Mouse (Mus musculus): Measurements from ENCODE around the gene Flot1. TPM values are rescaled to one million over a fixed set of nuclear protein-coding genes. Genes with fewer than 3 reads are reported as not detected.
A peak's percentile ranks its signal among the peaks of the same experiment; 100 is the strongest.

The Flot1 gene
- polyA plus RNA-seq, 1 experiment from 2014 or later, result 46.9 TPM

- Histone ChIP-seq H3K9me3 (ENCODE audit: control insufficient read depth, low read length) (peaks cover 5% of the 10 kb centered on the region), H3K4me2 (peak overlapping the region; percentile 77), H3K36me3 (ENCODE audit: control insufficient read depth, insufficient read depth, low read length) (peaks cover 11% of the 10 kb centered on the region), H3K9ac (ENCODE audit: low read length) (peak overlapping the region; percentile 92), H3K27me3 (ENCODE audit: control insufficient read depth, insufficient read depth, low read length) (no peaks in the 10 kb centered on the region), H3K27ac (ENCODE audit: low read depth, low read length) (peak overlapping the region; percentile 99), H3K4me1 (ENCODE audit: control insufficient read depth, insufficient read depth, low read length) (peaks cover 36% of the 10 kb centered on the region), H3K4me3 (ENCODE audit: low read depth, low read length) (peak overlapping the region; percentile 61)
- DNase-seq (ENCODE audit: low spot score, missing footprints) (peak; percentile 92), ATAC-seq (ENCODE audit: low FRiP score) (no peak)
- WGBS, result 11% methylated on average over 26 of the region's 26 CpGs
Measured at GRCm38 (mm10) chr17:35866911-35867890, 44.2 kb downstream of the Flot1 start.

DNA sequence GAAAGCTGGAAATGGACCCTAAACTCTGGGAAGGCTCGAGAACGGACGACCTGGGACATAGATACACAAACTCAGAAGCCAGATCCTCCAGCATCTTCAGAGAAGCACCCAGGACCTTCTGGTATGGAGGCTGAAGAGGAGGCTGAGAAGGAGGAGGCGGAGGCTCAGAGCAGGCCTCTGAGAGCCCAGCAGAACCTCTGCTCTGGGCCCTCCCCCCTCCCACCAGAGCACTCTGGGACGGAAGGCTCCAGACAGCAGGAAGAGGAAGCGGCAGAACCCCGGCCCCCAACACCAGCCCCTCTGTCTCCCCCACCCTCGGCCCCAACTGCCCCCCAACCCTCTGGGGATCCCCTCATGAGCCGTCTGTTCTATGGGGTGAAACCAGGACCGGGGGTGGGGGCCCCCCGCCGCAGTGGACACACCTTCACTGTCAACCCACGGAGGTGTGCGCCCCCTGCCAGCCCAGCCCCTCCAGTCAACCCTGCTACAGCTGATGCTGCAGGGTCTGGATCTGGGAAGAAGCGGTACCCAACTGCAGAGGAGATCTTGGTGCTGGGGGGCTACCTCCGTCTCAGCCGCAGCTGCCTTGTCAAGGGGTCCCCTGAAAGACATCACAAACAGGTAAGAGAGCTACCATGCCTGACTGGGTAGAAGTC, 45.3 kb downstream of the Flot1 start:
- Histone ChIP-seq H3K27ac (ENCODE audit: low read depth, low read length) (no peak overlapping the region), H3K9me3 (ENCODE audit: control insufficient read depth, low read length) (peaks cover 5% of the 10 kb centered on the region), H3K4me3 (ENCODE audit: low read depth, low read length) (peak overlapping the region; percentile 61), H3K4me2 (peak overlapping the region; percentile 77), H3K9ac (ENCODE audit: low read length) (peak overlapping the region; percentile 92), H3K36me3 (ENCODE audit: control insufficient read depth, insufficient read depth, low read length) (peaks cover 11% of the 10 kb centered on the region), H3K27me3 (ENCODE audit: control insufficient read depth, insufficient read depth, low read length) (no peaks in the 10 kb centered on the region), H3K4me1 (ENCODE audit: control insufficient read depth, insufficient read depth, low read length) (peaks cover 39% of the 10 kb centered on the region)
- ATAC-seq (ENCODE audit: low FRiP score) (no peak), DNase-seq (ENCODE audit: low spot score, missing footprints) (peak; percentile 84)
- 42% methylated on average over 17 of the region's 17 CpGs for WGBS

GRCm38 (mm10) chr17:35868961-35869345, 45.9 kb downstream of the Flot1 start:
- ATAC-seq (ENCODE audit: low FRiP score) (no peak), DNase-seq (ENCODE audit: low spot score, missing footprints) (peak; percentile 82)
- Histone ChIP-seq H3K9ac (ENCODE audit: low read length) (peak overlapping the region; percentile 92), H3K4me3 (ENCODE audit: low read depth, low read length) (peak overlapping the region; percentile 61), H3K27ac (ENCODE audit: low read depth, low read length) (no peak overlapping the region), H3K4me2 (peak overlapping the region; percentile 77), H3K27me3 (ENCODE audit: control insufficient read depth, insufficient read depth, low read length) (no peaks in the 10 kb centered on the region), H3K9me3 (ENCODE audit: control insufficient read depth, low read length) (peaks cover 5% of the 10 kb centered on the region), H3K4me1 (ENCODE audit: control insufficient read depth, insufficient read depth, low read length) (peaks cover 42% of the 10 kb centered on the region), H3K36me3 (ENCODE audit: control insufficient read depth, insufficient read depth, low read length) (peaks cover 11% of the 10 kb centered on the region)
- 6% methylated on average over 7 of the region's 7 CpGs for WGBS

DNA sequence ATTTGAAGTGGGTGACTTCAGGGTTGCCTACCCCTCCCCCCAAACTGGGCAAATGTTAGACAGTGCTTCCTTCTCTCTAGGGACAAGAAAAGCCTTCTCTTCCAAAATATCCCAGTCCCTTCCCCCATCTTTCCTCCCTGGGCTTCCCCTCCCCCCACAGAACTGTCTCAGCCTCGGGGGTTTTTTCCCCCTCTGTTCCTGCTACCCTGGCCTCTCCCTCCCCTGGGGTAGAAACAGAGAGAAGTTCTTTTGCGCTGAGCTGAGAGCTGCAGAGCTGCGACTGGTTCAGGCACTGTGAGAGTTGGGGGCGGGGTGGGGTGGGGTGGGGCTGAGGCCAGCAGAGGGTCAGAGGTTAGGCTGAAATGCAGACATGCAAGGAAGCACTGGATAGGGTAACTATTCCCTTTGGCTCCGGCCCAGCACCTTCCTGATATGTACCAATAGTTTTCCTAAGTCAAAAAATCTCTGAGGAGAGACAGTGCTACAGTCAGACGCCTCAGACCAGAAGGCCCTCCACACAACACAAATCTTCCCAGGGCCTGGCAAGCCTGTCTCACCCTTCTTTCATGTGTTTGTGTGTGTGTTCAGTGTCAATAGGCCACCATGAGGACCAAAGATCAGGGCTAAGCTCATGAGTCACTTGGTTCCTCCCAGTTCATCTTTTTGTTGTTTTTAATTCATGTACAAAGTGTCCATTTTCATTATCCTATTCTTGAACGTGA, 46.5 kb downstream of the Flot1 start:
- Histone ChIP-seq H3K36me3 (ENCODE audit: control insufficient read depth, insufficient read depth, low read length) (peaks cover 14% of the 10 kb centered on the region), H3K4me2 (peak overlapping the region; percentile 77), H3K9me3 (ENCODE audit: control insufficient read depth, low read length) (peaks cover 5% of the 10 kb centered on the region), H3K9ac (ENCODE audit: low read length) (peak overlapping the region; percentile 92), H3K27me3 (ENCODE audit: control insufficient read depth, insufficient read depth, low read length) (no peaks in the 10 kb centered on the region), H3K27ac (ENCODE audit: low read depth, low read length) (peak overlapping the region; percentile 2; the same call in 1 of the 2 replicates), H3K4me1 (ENCODE audit: control insufficient read depth, insufficient read depth, low read length) (peaks cover 42% of the 10 kb centered on the region), H3K4me3 (ENCODE audit: low read depth, low read length) (peak overlapping the region; percentile 61)
- WGBS, result 3% methylated on average over 7 of the region's 7 CpGs
- DNase-seq (ENCODE audit: low spot score, missing footprints) (peak; percentile 89), ATAC-seq (ENCODE audit: low FRiP score) (no peak)

GRCm38 (mm10) chr17:35870151-35870883, 47.3 kb downstream of the Flot1 start:
- H3K4me2 ChIP-seq, result peak overlapping the region; percentile 77
- peaks cover 5% of the 10 kb centered on the region for H3K9me3 ChIP-seq (ENCODE audit: control insufficient read depth, low read length)
- peak overlapping the region; percentile 92 for H3K9ac ChIP-seq (ENCODE audit: low read length)
- ATAC-seq (ENCODE audit: low FRiP score), result no peak
- H3K4me3 ChIP-seq (ENCODE audit: low read depth, low read length), result peak overlapping the region; percentile 61
- DNase-seq (ENCODE audit: low spot score, missing footprints), result peak; percentile 83
- peaks cover 37% of the 10 kb centered on the region for H3K4me1 ChIP-seq (ENCODE audit: control insufficient read depth, insufficient read depth, low read length)
- H3K36me3 ChIP-seq (ENCODE audit: control insufficient read depth, insufficient read depth, low read length), result peaks cover 18% of the 10 kb centered on the region
- WGBS, result 81% methylated on average over 9 of the region's 9 CpGs
- 0 out of 2 replicates have a peak overlapping the region, but pooled peaks have one; percentile 2 for H3K27ac ChIP-seq (ENCODE audit: low read depth, low read length)
- H3K27me3 ChIP-seq (ENCODE audit: control insufficient read depth, insufficient read depth, low read length), result no peaks in the 10 kb centered on the region

DNA sequence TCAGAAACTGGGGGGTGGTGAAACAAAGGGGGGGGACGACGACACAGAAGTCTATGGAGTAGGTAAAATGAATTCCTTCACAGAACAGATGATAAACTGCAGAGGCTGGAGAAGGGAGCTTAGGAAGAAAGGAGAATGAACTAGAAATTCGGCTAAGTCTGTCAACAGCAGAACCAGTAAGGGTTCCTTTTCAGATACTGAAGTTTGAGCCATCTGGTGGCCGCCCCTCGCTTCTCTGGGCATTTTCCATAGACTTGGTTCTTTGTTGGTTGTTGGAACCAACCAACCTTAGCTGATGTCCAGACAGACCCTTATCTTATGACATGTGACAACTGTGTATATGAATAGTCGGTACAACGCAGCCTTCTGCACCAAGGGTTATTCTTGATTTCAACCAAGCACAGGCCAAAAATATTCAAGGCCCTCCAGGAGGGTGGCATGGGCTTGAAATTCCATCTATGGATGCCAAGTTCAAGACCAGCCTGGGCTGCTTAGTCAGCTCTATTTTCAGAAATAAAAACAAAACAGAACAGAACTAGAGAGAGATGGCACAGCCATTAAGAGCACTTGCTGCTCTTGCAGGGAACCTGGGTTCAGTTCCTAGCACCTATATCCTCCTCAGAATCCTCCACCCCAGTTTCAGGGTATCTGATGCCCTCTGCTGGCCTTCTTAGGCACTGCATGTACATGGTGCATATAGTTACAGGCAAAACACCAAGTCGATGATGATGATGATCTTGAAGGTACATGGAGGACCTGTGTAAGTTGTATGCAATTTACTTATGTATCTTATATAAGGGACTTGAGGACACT, 48.1 kb downstream of the Flot1 start:
- peaks cover 37% of the 10 kb centered on the region for H3K4me1 ChIP-seq (ENCODE audit: control insufficient read depth, insufficient read depth, low read length)
- H3K27me3 ChIP-seq (ENCODE audit: control insufficient read depth, insufficient read depth, low read length), result no peaks in the 10 kb centered on the region
- H3K36me3 ChIP-seq (ENCODE audit: control insufficient read depth, insufficient read depth, low read length), result peaks cover 20% of the 10 kb centered on the region
- H3K9me3 ChIP-seq (ENCODE audit: control insufficient read depth, low read length), result peaks cover 5% of the 10 kb centered on the region
- no peak overlapping the region for H3K27ac ChIP-seq (ENCODE audit: low read depth, low read length)
- 90% methylated on average over 8 of the region's 8 CpGs for WGBS
- peak overlapping the region; percentile 77 for H3K4me2 ChIP-seq
- no peak overlapping the region; the same call in 1 of the 2 replicates for H3K9ac ChIP-seq (ENCODE audit: low read length)
- ATAC-seq (ENCODE audit: low FRiP score) (no peak), DNase-seq (ENCODE audit: low spot score, missing footprints) (peak; percentile 85)
- H3K4me3 ChIP-seq (ENCODE audit: low read depth, low read length), result peak overlapping the region; percentile 61; the same call in 1 of the 2 replicates

DNA sequence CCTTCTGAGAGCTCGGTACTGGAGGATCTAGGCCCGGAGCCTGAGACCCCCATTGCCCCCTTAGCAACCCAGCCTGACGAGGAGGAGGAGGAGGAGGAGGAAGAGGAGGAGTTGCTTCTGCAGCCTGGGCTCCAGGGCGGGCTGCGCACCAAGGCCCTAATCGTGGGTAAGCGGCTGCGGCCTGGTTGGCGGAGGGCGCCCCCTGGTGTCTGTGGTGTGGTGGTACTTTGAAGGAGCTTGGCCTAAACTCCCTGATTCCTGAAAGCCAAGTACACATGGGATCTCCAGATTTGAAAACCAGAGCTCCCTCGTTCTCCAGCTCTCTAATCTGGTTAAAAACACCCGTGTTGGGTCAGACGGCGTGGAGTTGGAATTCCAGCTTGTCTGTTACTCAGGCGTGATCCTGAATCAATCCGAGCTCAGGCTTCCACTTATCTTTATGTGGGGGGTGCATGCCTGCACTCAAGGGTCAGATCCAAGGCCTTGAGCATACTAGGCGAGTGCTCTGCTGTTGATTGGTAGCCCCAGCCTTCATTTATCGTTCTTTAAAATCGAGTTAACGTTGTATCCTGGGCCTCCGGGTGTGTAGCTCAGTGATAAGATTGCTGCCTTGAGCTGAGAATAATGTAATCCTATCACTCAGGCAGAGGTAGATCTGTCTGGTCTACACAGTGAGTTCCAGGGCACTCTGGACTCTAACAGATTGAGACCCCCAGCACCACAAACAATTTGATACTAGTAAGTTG, 50.9 kb downstream of the Flot1 start:
- 0 out of 2 replicates have a peak overlapping the region, but pooled peaks have one; percentile 1 for H3K4me3 ChIP-seq (ENCODE audit: low read depth, low read length)
- no peak overlapping the region for H3K9ac ChIP-seq (ENCODE audit: low read length)
- 28% methylated on average over 21 of the region's 21 CpGs for WGBS
- DNase-seq (ENCODE audit: low spot score, missing footprints) (peak; percentile 99), ATAC-seq (ENCODE audit: low FRiP score) (peak; percentile 49)
- H3K4me1 ChIP-seq (ENCODE audit: control insufficient read depth, insufficient read depth, low read length), result peaks cover 17% of the 10 kb centered on the region
- no peak overlapping the region for H3K4me2 ChIP-seq
- H3K27ac ChIP-seq (ENCODE audit: low read depth, low read length), result no peak overlapping the region
- peaks cover 20% of the 10 kb centered on the region for H3K36me3 ChIP-seq (ENCODE audit: control insufficient read depth, insufficient read depth, low read length)
- H3K9me3 ChIP-seq (ENCODE audit: control insufficient read depth, low read length), result peaks cover 5% of the 10 kb centered on the region
- H3K27me3 ChIP-seq (ENCODE audit: control insufficient read depth, insufficient read depth, low read length), result no peaks in the 10 kb centered on the region
